Mouse (Mus musculus) stomach, embryonic 14.5 days (tissue): ENCODE measurements around the gene Slc25a36. TPM values are rescaled to one million over a fixed set of nuclear protein-coding genes. Genes with fewer than 3 reads are reported as not detected.

Source experiments
- polyA plus RNA-seq: library from polyadenylated mRNA; unstranded; fragments of >200 nt; fragmentation: Nextera tagmentation; extraction: Ambion mirVana; gene quantifications from 2 replicates; pipeline ENCODE4 v1.2.1, GENCODE M21; 2014

Slc25a36 gene
- polyA plus RNA-seq, 1 experiment from 2014 or later = 143 TPM

Other genes starting within 250 kb of the Slc25a36 start
- 36.8 and 37.7 TPM in 2 replicates for gene Pxylp1, start 218.5 kb downstream of the Slc25a36 start, polyA plus RNA-seq
- 19.9 and 23.4 TPM in 2 replicates for gene Spsb4, start 92.3 kb downstream of the Slc25a36 start, polyA plus RNA-seq